Mouse (Mus musculus) C2C12 (cell line): Measurements from ENCODE around the gene Spag7.

Experiments used
- CEBPB ChIP-seq: IDR thresholded peaks from one replicate; pipeline ENCODE4 v1.6.1; 2011; ENCODE audit warnings: low read depth, mild to moderate bottlenecking, control low read depth, moderate library complexity
- CTCF ChIP-seq: IDR thresholded peaks from one replicate; pipeline ENCODE4 v1.5.1; 2011; ENCODE audit not compliant: control insufficient read depth, insufficient read depth, insufficient read length
- MAX ChIP-seq: IDR thresholded peaks from one replicate; pipeline ENCODE4 v1.6.1; 2011; ENCODE audit warnings: mild to moderate bottlenecking, control low read depth
- MYOD1 ChIP-seq: IDR thresholded peaks from one replicate; pipeline ENCODE4 v1.6.1; 2011; ENCODE audit warnings: low read depth; ENCODE audit not compliant: control insufficient read depth, insufficient read length
- MYOG ChIP-seq: IDR thresholded peaks from one replicate; pipeline ENCODE4 v1.6.1; 2011; ENCODE audit not compliant: control insufficient read depth, insufficient read length; ENCODE audit errors: extremely low read depth
- USF1 ChIP-seq: IDR thresholded peaks from one replicate; pipeline ENCODE4 v1.6.1; 2011; ENCODE audit warnings: low read depth, mild to moderate bottlenecking, control low read depth, moderate library complexity

GRCm38 (mm10) chr11:70645461-70646258 lies 23.6 kb downstream of the Spag7 start:
- TF ChIP-seq CTCF, result no peak
- no peak for TF ChIP-seq MAX
- TF ChIP-seq USF1, result no peak
- no peak for TF ChIP-seq MYOD1
- TF ChIP-seq MYOG, result no peak
- TF ChIP-seq CEBPB, result no peak
